Mouse (Mus musculus) neural tube, embryonic 15.5 days (tissue): ENCODE measurements around the gene Ogfr. TPM values are rescaled to one million over a fixed set of nuclear protein-coding genes. Genes with fewer than 3 reads are reported as not detected.

Source experiments
- ATAC-seq: fragments of 200-750 bp; cut with Nextera tagmentation; 2 replicates; pipeline ENCODE4 v1.8.0; 2017; ENCODE audit warnings: mild to moderate bottlenecking, moderate TSS enrichment, moderate library complexity; ENCODE audit not compliant: low FRiP score
- H3K27ac ChIP-seq: fragments of 300-500 bp; sonication (generic); replicated peaks from 2 replicates; pipeline ENCODE4 v1.5.1; 2015; ENCODE audit warnings: mild to moderate bottlenecking, inconsistent platforms
- H3K27me3 ChIP-seq: fragments of 300-500 bp; sonication (generic); replicated peaks from 2 replicates; pipeline ENCODE4 v1.6.1; 2015; ENCODE audit warnings: inconsistent platforms
- H3K36me3 ChIP-seq: fragments of 300-500 bp; sonication (generic); 2 replicates; pipeline ENCODE4 v1.6.1; 2015; ENCODE audit warnings: inconsistent platforms
- H3K4me1 ChIP-seq: fragments of 300-500 bp; sonication (generic); 2 replicates; pipeline ENCODE4 v1.6.1; 2015; ENCODE audit warnings: inconsistent platforms
- H3K4me2 ChIP-seq: fragments of 300-500 bp; sonication (generic); 2 replicates; pipeline ENCODE4 v1.6.1; 2015; ENCODE audit warnings: inconsistent platforms, mild to moderate bottlenecking, moderate library complexity
- H3K4me3 ChIP-seq: fragments of 300-500 bp; sonication (generic); replicated peaks from 2 replicates; pipeline ENCODE4 v1.5.1; 2015; ENCODE audit warnings: mild to moderate bottlenecking, inconsistent platforms
- H3K9ac ChIP-seq: fragments of 300-500 bp; sonication (generic); replicated peaks from 2 replicates; pipeline ENCODE4 v1.6.1; 2015; ENCODE audit warnings: mild to moderate bottlenecking, inconsistent platforms
- H3K9me3 ChIP-seq: fragments of 300-500 bp; sonication (generic); replicated peaks from 2 replicates; pipeline ENCODE4 v1.6.1; 2016; ENCODE audit warnings: inconsistent platforms
- WGBS: fragments of 180-500 bp; shearing (Covaris S2); methylation state at CpG from one replicate; pipeline ENCODE4 v1.1.7; 2015; ENCODE audit warnings: mixed read lengths; 5-methylcytosine and 5-hydroxymethylcytosine counted together
- polyA plus RNA-seq: library from polyadenylated mRNA; unstranded; fragments of >200 nt; fragmentation: Nextera tagmentation; extraction: Ambion mirVana; gene quantifications from 2 replicates; pipeline ENCODE4 v1.2.1, GENCODE M21; 2015

The Ogfr gene
- polyA plus RNA-seq, 1 experiment from 2014 or later, result 90.0 TPM

DNA sequence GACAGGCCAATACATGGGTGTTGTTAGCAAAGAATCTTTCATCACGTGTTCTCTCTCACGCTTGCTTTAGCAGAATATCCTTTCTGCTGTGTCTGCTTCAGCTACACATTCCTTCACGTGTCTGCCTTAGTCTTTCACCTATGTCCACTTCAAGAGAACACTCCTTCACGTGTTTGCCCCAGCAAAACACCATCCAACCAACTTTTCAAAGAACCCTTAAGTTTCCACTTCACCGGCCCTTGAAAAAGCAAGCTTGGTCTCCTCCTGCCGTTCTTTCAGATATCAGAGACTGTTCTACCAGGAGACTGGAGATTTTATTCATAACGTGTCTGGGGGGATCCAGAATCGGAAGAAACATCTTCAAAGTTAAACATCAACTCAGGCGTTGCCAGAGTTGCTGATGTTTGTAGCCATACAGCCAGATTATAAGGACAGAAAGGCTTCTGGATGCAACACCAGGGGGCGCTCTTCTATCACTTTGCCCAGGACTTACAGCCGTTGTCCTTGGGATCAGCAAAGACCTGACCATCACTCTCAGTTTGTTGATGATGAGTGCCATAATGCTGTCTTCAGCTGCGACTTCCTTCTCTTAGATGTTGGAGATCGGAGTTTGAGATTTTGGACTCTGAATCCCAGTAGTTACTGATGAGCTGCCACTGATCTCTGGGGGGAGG lies 22.7 kb upstream of the Ogfr start:
- no peak overlapping the region for H3K4me3 ChIP-seq
- 39% methylated on average over 13 of the region's 13 CpGs for WGBS

DNA sequence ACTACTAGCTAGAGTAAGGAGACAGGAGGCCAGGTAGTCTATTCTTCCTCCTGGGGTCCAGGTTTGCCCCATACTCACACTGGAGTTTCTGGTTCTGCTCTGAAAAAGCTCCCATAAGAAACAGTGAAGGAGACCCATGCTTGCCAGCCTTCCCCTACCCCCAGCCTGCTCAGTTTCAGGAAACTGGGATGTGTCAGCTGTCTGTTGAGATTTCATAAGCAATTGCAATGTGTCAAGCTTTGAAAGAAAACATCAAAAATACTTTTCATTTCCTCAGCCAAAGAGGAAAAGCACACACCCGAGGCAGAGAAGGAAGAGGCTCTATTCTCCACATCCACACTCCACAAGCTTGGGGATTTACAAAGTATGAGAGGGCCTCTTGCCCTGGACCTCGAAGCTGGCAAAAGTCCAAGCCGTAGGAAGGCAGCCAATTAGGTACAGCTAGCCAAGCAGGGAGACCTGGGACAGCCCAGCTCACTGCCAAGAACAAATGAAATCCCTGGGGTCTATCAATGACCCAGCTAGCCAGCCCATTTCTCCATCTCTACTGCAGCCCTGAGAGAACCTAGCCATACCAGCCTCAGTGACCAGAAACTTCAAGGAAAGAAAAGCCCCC lies 19.9 kb upstream of the Ogfr start:
- no peak for ATAC-seq
- Histone ChIP-seq H3K27ac (no peak overlapping the region), H3K36me3 (no peaks in the 10 kb centered on the region), H3K9me3 (no peaks in the 10 kb centered on the region), H3K4me1 (peaks cover 12% of the 10 kb centered on the region), H3K27me3 (no peaks in the 10 kb centered on the region), H3K4me3 (no peak overlapping the region), H3K9ac (no peak overlapping the region), H3K4me2 (no peak overlapping the region)
- WGBS, result 40% methylated on average over 3 of the region's 3 CpGs

More for the DNA sequence above, 22.7 kb upstream of the Ogfr start:
- H3K4me1 ChIP-seq, result peaks cover 23% of the 10 kb centered on the region
- no peak for ATAC-seq
- no peak overlapping the region for H3K27ac ChIP-seq
- no peak overlapping the region for H3K9ac ChIP-seq
- H3K27me3 ChIP-seq, result no peaks in the 10 kb centered on the region; the same call in 1 of the 2 replicates
- no peaks in the 10 kb centered on the region for H3K9me3 ChIP-seq
- H3K36me3 ChIP-seq, result no peaks in the 10 kb centered on the region
- H3K4me2 ChIP-seq, result no peak overlapping the region

DNA sequence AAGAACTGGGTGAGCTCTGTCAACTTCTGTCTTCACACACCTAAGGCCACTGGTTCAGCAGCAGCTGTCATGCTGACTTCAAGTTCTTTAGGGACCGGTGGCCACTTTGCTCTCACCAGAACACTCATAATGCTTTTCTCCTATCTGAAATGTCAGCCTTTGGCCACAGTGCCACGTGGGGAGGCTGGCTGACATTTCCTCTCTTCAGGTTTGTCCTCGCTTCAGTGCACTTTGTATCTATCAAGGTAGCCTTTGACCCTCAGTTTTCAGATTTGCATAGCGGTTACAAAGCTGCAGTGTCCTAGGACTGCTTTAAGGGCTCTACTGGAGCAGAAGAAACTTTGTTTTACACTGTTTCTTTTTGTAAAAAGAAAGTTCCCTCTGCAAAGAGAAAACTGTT lies 12.6 kb upstream of the Ogfr start:
- no peak overlapping the region for H3K9ac ChIP-seq
- WGBS, result 43% methylated on average over 4 of the region's 4 CpGs
- H3K27me3 ChIP-seq, result no peaks in the 10 kb centered on the region

DNA sequence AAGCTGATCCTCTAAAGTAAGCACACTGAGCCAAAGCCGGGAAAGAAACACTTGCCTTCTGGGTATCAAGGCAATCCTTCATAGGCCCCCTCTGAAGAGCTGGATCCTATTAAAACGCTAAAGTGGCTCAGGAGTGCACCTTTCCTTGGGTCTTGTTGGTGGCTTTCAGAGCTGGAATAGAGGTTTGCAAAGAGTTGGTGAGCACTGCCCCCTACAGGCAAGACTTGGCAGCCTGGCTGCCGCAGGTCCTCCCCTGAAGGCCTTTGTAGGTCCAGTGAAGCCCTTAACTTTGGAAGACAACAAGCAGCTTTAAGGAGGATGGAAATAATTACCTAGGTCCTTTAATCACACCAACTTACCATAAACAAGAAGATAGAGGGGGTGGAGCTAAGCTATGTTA lies 10.4 kb upstream of the Ogfr start:
- H3K9me3 ChIP-seq, result no peaks in the 10 kb centered on the region
- H3K36me3 ChIP-seq, result no peaks in the 10 kb centered on the region
- no peak overlapping the region for H3K4me3 ChIP-seq
- peak; percentile 35; the same call in 1 of the 2 replicates for ATAC-seq
- H3K4me1 ChIP-seq, result peaks cover 15% of the 10 kb centered on the region
- H3K9ac ChIP-seq, result no peak overlapping the region
- H3K27me3 ChIP-seq, result no peaks in the 10 kb centered on the region
- H3K27ac ChIP-seq, result no peak overlapping the region
- 4% methylated on average over 3 of the region's 3 CpGs for WGBS
- H3K4me2 ChIP-seq, result no peak overlapping the region

More for the DNA sequence above, 12.6 kb upstream of the Ogfr start:
- H3K4me1 ChIP-seq, result 0 out of 2 replicates have a peak, but pooled peaks cover 2% of the 10 kb centered on the region
- H3K9me3 ChIP-seq, result no peaks in the 10 kb centered on the region
- H3K4me3 ChIP-seq, result no peak overlapping the region
- no peaks in the 10 kb centered on the region for H3K36me3 ChIP-seq
- no peak for ATAC-seq
- H3K4me2 ChIP-seq, result no peak overlapping the region
- H3K27ac ChIP-seq, result no peak overlapping the region

DNA sequence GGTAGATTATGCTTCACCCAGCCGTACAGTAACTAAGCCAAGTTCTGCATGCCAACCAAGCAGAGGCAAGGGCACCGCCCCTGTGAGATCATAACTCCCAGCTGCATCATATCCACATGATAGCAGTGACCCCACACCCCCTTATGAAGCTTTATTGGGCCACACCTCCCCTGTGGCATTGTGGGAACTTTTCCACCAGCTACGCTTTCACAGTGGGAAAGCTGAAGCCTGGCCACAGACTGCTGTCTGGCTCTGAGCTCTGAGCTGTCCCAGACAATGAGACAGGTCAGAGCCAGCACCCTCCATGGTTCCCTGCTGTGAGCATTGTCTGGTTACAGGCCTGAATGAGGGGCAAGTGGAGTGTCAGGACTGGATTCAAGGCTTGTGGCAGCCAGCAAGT lies 8.0 kb upstream of the Ogfr start, which contains the start of gene Mrgbp:
Gene Mrgbp, plus strand, starts transcription at position 303 of the 400 bp plus-strand sequence.
- WGBS, result 62% methylated on average over 3 of the region's 3 CpGs
- no peak for ATAC-seq

DNA sequence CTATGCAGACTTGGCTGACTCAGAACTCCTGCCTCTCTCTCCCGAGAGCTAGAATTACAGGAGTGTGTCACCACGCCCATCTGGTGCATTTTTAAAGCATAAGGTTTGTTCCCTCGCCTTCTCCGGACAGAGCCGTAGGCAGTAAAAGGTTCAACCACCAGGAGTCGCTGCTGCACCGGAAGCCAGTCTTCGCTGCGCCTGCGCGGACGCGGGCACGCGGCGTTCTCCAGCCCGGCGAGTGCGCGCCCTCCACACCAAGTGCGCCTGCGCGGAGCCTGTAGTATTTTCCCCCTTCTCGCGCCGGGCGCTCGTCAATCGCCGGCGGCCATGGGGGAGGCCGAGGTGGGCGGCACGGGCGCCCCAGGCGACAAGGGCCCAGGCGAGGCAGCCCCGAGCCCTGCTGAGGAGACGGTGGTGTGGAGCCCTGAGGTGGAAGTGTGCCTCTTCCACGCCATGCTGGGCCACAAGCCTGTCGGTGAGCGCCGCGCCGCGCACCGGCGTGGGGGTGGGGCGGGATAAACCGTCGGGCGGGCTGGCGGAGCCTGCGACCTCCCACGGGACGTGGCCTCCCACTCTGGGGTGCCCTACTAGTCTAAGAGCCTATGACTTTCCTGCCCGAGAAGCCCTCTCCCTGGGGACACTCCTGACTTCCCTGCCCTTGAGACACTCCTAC lies 6.4 kb upstream of the Ogfr start:
- peak; percentile 82 for ATAC-seq
- Histone ChIP-seq H3K4me2 (peak overlapping the region; percentile 85), H3K27me3 (no peaks in the 10 kb centered on the region), H3K9ac (peak overlapping the region; percentile 99), H3K4me1 (peaks cover 32% of the 10 kb centered on the region), H3K4me3 (peak overlapping the region; percentile 97), H3K36me3 (peaks cover 21% of the 10 kb centered on the region), H3K9me3 (no peaks in the 10 kb centered on the region), H3K27ac (peak overlapping the region; percentile 78)
- WGBS, result under 1% methylated on average over 57 of the region's 57 CpGs

More for the DNA sequence above, 8.0 kb upstream of the Ogfr start, which contains the start of gene Mrgbp:
- H3K36me3 ChIP-seq, result peaks cover 15% of the 10 kb centered on the region
- H3K4me1 ChIP-seq, result peaks cover 32% of the 10 kb centered on the region
- H3K4me3 ChIP-seq, result no peak within 1 kb of the TSS
- no peaks in the 10 kb centered on the region for H3K27me3 ChIP-seq
- no peaks in the 10 kb centered on the region for H3K9me3 ChIP-seq
- no peak within 1 kb of the TSS for H3K9ac ChIP-seq
- H3K27ac ChIP-seq, result no peak within 1 kb of the TSS; the same call in 1 of the 2 replicates
- H3K4me2 ChIP-seq, result no peak within 1 kb of the TSS; the same call in 1 of the 2 replicates

DNA sequence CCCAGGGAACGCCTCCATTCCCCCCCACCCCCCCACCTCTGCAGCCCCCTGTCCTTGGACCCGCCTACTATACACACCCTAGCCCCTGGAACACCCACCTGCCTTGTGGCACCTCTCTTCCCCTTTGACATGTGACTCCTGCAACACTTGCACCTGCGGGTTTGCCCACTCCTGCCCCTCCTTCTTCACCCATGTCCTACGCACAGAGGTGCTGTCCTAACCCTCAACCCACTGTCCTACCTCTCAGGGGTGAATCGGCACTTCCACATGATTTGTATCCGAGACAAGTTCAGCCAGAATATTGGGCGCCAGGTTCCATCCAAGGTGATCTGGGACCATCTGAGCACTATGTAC lies 5.9 kb upstream of the Ogfr start:
- peaks cover 21% of the 10 kb centered on the region for H3K36me3 ChIP-seq
- no peaks in the 10 kb centered on the region for H3K27me3 ChIP-seq
- ATAC-seq, result peak; percentile 30; the same call in 1 of the 2 replicates
- peak overlapping the region; percentile 99 for H3K9ac ChIP-seq
- 0 out of 2 replicates have a peak overlapping the region, but pooled peaks have one; percentile 78 for H3K27ac ChIP-seq
- H3K9me3 ChIP-seq, result no peaks in the 10 kb centered on the region
- WGBS, result 30% methylated on average over 7 of the region's 7 CpGs
- peak overlapping the region; percentile 97 for H3K4me3 ChIP-seq
- H3K4me1 ChIP-seq, result peaks cover 32% of the 10 kb centered on the region
- peak overlapping the region; percentile 85 for H3K4me2 ChIP-seq

DNA sequence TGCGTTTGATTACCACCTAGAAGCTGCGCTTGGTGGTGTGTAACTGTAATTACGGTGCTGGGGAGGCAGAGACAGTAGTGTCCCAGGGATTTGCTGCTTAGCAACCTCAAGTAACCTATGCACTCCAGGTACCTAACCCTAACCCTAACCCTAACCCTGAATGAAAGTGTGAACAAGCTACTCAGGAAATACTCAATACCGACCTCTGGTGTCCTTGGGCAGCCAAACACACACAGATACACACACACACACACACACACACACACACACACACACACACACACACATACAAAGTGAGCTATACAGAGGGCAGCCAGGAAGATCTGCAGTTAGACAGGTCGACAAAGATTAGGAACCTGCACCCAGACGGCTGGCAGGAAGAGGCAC lies 316 bp upstream of the Ogfr start:
- H3K36me3 ChIP-seq, result peaks cover 50% of the 10 kb centered on the region

DNA sequence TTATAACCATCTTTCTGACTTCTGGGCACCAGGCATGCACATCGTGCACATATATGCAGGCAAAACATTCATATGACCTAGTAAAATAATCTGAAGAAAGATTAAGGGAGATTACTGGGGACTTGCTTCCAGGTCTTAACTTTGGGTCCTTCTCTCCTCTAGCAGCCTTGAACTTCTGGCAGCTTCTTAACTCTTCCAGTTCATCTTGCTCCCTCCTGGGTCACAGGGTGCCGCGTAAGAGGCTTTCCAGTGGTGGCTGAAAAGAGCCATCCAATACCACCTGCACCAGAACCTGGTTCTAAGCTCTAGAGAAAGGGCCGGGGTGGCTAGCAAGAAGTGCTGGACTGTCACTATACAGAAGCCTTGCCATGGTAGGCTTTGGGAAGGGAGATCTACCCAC lies 8.4 kb downstream of the Ogfr start, which contains the start of gene Col9a3:
Gene Col9a3, plus strand, starts transcription at position 301 of the 400 bp plus-strand sequence.
- WGBS, result 54% methylated on average over 4 of the region's 4 CpGs
- Histone ChIP-seq H3K27me3 (peaks cover 11% of the 10 kb centered on the region; the same call in 1 of the 2 replicates), H3K4me1 (peaks cover 39% of the 10 kb centered on the region), H3K36me3 (peaks cover 27% of the 10 kb centered on the region), H3K9me3 (no peaks in the 10 kb centered on the region), H3K4me3 (peak within 1 kb of the TSS; percentile 44), H3K4me2 (peak within 1 kb of the TSS; percentile 60), H3K27ac (peak within 1 kb of the TSS; percentile 58), H3K9ac (peak within 1 kb of the TSS; percentile 34; the same call in 1 of the 2 replicates)
- ATAC-seq, result no peak

More for the DNA sequence above, 316 bp upstream of the Ogfr start:
- H3K9me3 ChIP-seq, result no peaks in the 10 kb centered on the region
- no peaks in the 10 kb centered on the region for H3K27me3 ChIP-seq
- WGBS, result 50% methylated on average over 6 of the region's 6 CpGs
- ATAC-seq, result peak; percentile 19
- peak overlapping the region; percentile 94 for H3K4me3 ChIP-seq
- H3K4me2 ChIP-seq, result peak overlapping the region; percentile 89
- peak overlapping the region; percentile 96 for H3K9ac ChIP-seq
- peaks cover 38% of the 10 kb centered on the region for H3K4me1 ChIP-seq
- peak overlapping the region; percentile 95 for H3K27ac ChIP-seq

DNA sequence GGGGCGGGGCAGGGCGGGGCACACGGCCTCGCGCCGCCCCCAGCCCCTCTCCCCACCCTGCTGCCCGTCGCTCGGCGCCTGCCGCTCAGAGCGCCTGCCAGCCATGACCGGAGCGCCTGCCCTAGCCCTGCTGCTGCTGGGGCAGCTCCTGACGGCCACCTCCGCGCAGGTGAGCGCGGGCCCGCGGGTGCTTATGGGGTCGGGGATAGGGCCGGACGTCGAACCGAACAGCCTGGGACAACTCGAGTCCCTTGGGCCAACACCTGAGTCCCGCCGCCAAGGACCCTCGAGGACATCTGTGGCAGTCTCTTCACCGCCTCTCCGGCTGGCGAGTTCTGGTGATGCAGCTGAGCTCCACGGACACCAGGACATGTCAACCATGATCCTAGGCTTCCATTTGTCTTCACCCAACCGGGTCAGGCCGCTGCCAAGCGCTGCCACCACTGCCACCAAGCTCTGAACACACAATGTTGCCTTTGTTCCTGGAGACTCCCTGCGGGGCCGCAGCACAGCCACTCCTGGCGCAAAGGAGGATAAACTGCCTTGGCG lies 9.2 kb downstream of the Ogfr start:
- H3K4me2 ChIP-seq, result peak overlapping the region; percentile 60
- H3K4me1 ChIP-seq, result peaks cover 39% of the 10 kb centered on the region
- peak overlapping the region; percentile 34; the same call in 1 of the 2 replicates for H3K9ac ChIP-seq
- peaks cover 19% of the 10 kb centered on the region for H3K36me3 ChIP-seq
- H3K4me3 ChIP-seq, result peak overlapping the region; percentile 44
- 3% methylated on average over 38 of the region's 41 CpGs for WGBS
- ATAC-seq, result peak; percentile 51
- peaks cover 11% of the 10 kb centered on the region; the same call in 1 of the 2 replicates for H3K27me3 ChIP-seq
- H3K27ac ChIP-seq, result peak overlapping the region; percentile 58
- no peaks in the 10 kb centered on the region for H3K9me3 ChIP-seq

DNA sequence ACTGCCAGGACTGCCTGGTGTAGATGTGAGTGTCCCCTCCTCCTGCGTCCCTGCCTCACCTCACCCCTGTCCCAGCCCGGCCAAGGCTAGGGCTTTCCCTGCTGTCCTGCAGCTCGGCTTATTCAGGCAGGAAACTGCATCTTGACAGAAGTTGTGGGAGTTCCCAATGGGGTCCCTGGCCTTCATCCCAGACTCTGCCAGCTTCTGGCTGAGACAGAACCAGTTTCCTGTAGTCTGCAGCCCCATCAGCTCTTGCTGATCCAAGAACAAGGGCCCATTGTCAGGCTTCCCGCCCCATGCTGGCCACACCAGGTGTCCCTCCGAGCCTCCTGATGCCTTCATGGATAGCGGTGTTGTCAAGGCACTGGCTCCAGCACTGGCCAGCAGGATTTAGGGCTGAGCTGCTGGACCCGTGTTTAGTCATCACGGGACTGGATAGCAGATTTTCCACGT lies 11.6 kb downstream of the Ogfr start:
- peaks cover 11% of the 10 kb centered on the region; the same call in 1 of the 2 replicates for H3K27me3 ChIP-seq
- H3K27ac ChIP-seq, result peak overlapping the region; percentile 64
- no peak overlapping the region for H3K4me3 ChIP-seq
- no peaks in the 10 kb centered on the region for H3K9me3 ChIP-seq
- peak; percentile 53 for ATAC-seq
- WGBS, result 17% methylated on average over 9 of the region's 9 CpGs
- peaks cover 41% of the 10 kb centered on the region for H3K4me1 ChIP-seq
- H3K4me2 ChIP-seq, result peak overlapping the region; percentile 15; the same call in 1 of the 2 replicates
- H3K9ac ChIP-seq, result no peak overlapping the region
- H3K36me3 ChIP-seq, result no peaks in the 10 kb centered on the region
